Mouse (Mus musculus) ZHBTc4 (cell line): ENCODE results near the gene Nrde2.

ENCODE experiments used
- DNase-seq: peaks from one replicate; pipeline ENCODE4 v3.0.0-alpha.2; 2011; ENCODE audit warnings: low read depth, low spot score

Gene Nrde2

DNA sequence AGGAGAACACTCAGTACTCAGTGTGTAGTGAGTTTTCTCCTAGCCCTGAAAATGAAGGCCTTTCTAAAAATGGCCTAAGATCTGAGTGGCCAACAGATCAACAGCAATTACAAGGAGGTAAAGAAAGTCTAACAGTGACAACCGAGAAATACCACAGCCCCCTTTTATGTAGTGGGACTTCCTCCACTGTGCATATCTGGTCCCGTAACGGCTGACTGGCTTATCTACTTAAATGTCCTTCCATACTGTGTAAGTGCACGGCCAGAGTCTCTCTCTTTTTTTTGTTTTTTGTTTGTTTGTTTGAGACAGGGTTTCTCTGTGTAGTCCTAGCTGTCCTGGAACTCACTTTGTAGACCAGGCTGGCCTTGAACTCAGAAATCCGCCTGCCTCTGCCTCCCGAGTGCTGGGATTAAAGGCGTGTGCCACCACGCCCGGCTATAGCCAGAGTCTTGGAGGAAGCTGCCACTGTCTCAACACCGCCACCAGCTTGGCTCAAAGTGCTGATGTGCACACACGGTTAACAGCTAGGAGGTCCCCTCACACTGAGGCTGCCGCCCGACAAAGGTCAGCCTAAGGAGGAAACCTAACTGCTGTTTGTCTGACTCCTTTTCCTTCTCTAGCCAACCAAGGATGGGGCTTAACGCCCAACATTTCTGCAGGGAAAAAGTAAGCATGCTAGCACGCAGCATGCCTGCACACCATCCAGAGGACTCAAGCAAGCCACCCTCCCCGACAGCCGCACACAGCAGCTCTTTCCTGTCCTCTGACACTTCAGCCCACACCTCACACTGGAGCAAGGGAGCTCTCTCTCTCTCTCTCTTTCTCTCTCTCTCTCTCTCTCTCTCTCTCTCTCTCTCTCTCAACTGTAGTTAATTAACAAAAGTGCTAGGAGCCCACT is 32.2 kb downstream of the Nrde2 start:
- no peak for DNase-seq

DNA sequence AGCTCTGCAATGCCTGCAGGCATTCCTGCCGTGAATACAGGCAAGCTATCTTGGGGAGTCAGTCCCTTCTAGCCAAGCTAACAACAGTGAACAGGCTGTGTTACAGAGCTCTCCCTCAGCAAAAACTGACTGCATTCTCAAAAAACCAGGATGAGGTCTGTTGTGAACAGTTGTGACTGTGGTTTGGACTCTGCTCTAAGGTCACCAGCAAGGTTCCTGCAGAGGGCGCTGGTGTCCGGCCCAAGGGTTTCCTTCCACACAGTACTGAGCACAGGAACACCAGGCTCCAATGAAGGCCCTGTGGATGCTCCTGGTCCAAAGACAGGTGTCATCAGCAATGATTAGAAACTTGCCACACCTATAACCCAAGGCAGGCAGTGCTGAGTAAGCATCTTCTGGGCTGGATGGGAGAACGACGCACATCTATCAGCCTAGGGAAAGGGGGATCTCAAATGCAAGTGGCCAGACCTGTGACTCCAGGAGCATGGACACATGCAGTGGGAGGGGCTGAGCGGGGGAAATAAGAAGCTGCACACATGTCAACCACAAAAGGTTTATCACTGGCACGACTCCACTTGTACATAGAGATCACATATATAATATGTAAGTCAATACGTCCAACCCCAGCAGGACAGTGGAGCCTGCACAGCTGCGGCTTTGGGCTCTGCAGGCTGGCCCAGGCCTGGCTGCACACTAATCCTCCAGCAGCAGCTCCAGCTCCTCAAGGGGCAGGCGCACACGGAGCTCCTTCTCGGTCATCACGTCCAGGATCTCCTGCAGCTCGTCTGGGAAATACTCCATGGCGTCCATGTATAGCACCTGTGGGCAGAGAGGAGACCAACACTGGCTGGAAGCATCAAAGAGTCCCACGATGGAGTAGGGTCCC is 34.3 kb downstream of the Nrde2 start:
- DNase-seq: peak; percentile 65

DNA sequence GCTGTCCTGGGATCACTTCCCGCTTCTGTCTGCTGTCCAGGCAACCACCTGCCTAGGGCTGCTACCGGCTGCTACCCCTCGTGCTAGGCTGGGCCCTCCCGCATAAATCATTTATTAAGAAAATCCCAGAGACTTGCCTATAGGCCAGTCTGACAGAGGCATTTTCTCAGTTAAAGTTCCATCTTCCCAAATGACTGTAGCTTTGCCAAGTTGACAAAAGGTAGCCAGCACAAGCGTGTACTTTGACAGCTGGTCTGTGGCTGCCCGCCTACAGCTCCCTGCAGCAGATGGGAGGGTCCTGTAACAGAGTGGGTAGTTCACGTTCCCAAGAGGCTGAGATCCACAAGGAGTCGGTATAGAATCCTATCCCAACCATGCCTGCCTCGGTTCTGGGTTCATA is 36.0 kb downstream of the Nrde2 start:
- DNase-seq: no peak

DNA sequence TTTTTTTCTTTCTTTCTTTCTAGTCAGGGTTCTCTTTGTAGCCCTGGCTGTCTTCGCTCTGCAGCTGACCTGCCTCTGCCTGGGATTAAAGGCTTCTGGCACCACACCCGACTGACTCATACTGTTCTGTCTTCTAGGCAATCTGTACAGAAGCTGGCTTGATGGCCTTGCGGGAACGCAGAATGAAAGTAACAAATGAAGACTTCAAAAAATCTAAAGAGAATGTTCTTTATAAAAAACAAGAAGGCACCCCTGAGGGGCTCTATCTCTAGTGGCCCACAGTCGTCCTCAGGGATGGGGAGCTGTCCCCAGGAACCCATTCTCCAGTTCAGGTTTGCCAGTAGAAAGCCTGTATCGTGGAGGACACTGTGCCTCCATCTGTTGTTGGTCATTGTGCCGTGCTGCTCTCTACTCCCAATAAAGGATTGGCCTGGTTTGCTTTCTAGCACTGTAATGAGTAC is 36.5 kb downstream of the Nrde2 start:
- DNase-seq: no peak

DNA sequence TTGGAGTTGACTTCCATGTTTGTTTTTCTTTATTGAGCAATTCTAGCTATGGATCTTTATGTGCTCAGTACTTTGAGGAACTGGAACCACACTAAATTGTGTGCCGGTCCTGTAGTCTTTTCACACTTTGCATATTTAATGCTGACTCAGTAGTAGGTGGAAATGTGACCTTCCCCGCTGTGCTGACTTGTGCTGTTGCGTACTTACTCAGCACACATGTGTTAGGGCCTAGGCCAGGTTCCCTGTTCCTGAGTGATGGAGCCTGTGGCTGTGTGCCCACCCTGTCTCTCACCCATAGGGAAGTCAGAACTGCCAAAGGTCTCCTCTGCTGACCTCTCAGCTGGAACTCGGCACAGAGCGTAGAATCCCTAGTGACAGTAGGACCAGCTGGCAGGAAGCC is 43.5 kb downstream of the Nrde2 start:
- DNase-seq: no peak

DNA sequence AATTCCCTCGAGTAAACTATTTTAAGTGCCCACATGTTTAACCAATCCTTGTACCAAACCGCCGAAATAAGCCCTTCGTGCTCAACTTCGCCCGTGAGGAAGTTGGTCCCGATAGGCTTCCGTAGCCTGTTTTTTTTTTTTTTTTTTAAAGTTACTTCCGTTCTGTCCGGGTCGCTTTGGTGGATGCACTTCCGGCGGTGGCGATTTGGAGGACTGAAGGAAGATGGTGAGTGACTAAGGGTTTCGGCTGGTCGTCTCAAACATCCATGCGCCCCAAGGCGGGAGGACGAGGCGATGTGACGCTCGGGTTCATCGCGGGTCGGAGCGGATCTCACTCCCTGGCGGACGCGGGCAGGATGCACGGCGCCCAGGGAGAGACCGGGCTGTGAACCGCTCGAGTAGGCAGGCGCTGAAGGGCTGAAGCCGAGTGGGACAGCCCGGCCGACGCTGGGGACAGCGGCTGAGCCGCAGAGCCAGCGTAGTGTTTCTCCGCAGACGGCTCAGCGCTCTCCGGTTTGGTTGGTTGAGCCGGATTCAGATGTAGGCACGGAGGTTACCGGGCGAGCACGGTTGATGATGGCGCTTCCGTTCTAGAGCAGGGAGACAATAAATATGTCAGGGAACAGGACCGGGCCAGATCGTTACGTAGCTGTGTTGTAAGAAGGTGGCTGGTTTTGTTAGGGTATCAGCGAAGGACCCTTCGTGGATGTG is 49.3 kb downstream of the Nrde2 start, which contains the start of gene Psmc1:
Psmc1 (plus strand) TSS at position 169 of the 711 bp plus-strand sequence.
- peak; percentile 95 for DNase-seq

DNA sequence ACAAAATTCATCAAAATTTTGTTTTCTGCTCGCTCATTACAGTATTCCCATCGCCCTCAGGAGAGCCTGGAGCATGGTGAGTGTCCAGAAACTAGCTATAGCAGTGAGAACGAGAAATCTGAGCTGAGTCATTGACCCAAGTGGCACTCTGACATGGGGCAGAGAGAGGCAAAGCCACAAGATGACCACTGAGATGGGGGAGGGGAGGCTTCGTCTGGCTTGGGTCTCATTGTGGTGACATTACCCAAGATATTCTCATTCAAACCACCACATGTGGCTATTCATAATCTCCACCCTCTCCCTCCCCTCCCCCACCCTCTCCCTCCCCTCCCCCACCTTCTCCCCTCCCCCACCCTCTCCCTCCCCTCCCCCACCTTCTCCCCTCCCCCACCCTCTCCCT is 52.0 kb downstream of the Nrde2 start:
- DNase-seq: no peak

DNA sequence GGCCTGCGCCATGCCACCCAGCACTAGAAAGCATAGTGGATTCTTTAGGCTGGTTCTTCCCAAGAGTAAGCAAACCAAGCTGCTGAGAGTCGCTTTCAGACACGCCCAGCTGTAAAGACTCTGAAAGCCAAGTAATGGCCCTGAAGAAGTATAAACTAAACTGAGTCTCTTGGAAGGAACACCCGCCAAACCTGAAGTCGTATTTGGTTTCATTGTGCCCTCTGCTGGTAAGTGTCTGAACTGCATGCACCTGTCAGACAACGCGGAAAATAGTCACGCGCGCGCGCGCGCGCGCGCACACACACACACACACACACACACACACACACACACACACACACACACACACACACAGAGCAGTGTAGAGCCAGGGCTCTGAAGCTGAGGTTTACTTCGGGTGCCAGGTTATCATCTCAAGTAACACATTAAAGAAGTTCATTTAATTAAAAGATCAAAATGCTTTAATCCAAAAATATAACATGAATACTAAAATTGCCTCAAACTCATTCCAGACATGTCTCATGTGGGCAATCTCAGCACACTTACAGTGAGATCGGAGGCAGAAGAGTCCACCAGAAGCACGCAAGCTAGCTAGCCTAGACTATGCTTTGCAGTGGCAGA is 53.1 kb downstream of the Nrde2 start:
- peak; percentile 84 for DNase-seq

DNA sequence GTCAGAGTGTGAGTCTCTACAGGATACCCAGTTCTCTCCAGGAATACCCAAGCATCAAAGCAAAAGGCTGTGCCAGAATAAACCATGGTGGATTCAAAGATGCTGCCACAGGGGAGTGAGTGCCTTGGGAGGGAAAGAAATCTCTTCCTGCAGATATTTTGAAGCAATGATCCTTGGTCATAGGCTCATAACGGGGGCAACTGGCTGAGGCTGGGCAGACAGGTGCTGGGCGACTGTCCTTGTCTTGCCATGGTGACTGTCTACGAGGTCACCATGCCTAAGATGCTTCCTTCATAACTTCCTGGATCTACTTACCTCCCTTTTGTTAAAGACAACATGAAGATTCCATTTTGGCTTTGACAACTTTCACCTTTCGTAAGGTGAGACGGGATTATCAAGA is 54.9 kb downstream of the Nrde2 start:
- no peak for DNase-seq

DNA sequence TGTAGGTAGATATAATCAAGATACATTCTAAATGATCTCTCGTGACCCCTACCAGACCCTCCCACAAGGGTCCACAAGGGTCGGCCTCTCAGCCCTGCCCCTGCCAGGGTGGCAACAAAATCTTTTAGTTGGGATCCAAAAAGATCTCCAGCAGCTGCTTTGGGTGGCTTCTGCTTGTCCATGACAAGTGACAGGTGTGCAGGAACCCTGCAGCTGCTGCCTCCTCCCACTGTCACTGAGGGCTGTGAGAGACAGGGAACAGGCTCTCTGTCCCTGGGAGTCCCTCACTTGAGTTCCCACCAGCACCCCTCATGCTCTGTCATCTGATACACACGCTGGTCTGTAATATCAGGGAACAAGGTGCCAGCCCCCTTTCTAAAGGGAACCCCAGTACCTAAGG is 57.8 kb downstream of the Nrde2 start:
- no peak for DNase-seq

DNA sequence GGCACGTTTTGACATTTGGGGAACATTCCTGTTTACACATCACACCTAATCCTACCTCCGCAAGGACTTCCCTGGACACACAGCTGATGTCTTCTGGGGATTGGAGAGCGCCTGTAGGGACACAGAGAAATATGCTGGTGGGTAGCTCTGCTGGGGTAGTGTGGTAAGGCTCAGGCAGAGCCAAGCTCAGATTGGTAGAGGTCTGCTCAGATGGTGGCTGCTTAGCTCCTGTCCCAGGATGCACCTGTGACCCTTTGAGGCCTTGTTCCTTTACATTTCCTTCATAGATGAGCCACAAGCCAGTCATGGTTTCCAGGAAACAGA is 58.8 kb downstream of the Nrde2 start:
- no peak for DNase-seq

DNA sequence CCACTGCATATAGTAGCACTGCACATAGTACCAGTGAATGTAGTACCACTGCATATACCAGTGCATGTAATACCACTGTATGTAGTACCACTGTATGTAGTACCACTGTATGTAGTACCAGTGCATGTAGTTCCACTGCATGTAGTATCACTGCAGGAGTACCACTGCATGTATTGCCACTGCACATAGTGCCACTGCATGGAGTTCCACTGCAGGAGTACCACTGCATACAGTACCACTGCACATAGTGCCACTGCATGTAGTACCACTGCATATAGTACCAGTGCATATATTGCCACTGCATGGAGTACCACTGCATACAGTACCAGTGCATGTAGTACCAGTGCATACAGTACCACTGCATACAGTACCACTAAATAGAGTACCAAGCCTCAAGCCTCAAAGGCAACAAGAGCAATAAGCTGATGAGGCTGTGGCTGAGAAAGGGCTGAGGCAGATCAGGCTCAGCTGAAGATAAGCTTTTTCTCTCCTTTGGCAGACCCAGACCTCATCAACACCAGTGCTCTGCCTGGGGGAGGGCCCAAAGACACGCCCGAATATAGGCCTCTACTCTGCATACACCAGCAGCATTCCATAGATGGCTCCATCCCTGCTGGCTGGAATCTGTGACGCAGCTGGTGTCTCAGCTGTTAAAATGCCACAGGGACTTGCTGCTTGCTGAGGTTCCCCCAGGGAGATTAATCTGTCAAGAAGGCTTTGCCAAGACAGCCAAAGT is 59.3 kb downstream of the Nrde2 start:
- no peak for DNase-seq

DNA sequence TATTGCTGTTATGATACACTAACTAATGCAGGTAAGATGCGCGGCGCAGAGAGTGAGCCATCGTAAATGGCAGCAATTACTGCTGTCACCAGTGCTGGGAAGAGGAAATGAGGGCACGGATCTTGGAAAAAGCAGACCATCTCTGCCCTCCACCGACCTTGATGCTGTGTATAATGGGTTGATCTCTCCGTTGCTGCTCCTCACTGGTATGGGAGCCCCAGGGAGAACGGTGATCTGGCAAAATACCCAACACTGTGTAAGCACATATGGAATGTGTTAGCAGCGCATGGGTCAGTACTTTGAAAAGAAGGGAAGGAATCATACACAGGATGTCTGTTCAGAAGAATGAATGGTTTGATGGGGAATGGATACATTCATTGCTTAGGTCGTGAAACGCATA is 66.4 kb downstream of the Nrde2 start:
- no peak for DNase-seq

DNA sequence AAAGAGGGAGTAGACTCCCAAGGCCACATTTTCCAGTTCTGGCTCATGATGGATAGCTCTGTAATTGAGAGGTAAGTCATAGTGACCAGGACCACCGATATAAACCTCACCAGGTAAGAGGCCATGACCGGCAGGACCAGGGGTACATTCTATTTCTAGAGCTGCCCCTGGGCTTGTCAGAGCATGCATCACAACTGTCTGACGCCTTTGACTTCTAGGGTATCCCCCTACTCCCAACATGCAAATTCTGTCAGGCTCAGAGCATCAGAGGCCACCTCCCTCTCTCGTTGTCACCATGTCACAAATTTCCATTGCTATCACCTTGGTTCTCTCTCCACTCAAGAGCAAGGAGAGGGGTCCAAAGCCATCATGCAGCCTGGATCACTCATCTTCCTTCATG is 68.7 kb downstream of the Nrde2 start:
- DNase-seq: no peak

DNA sequence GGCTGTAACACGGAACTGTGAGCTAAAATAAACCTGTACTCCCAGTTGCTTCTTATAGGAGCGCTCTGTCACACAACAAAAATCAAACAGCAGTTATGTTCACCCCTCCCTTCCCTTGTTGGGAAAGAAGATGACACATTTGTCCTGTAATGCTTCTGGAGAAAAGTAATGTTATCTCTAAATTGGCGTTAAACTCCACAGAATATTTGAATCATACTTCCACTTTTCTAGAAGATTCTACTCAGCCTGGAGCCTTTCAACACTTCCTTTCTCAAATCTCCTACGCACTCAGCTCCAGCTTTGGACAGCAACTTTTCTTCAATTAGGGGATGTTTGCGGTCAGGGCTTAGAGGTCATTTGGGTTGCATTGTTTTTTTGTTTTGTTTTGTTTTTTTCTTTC is 70.2 kb downstream of the Nrde2 start:
- no peak for DNase-seq

DNA sequence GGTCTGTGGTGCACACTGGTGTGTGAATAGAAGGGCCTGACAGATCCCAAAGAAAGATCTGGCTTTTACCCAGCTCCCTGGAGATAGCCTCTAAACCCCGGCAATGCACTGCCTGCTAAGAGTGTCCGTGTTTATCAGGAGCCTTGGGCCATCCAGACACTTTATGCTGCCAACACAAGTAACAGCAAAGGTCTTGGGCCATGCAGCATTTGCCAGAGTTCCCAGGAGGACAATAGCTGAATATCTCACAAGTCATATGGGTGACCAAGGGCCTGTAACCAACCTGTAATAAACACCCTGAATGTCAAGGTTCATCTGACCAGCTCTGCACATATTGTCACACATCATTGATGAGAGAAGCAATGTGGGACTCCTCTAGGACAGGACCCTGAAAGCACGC is 71.4 kb downstream of the Nrde2 start:
- no peak for DNase-seq

DNA sequence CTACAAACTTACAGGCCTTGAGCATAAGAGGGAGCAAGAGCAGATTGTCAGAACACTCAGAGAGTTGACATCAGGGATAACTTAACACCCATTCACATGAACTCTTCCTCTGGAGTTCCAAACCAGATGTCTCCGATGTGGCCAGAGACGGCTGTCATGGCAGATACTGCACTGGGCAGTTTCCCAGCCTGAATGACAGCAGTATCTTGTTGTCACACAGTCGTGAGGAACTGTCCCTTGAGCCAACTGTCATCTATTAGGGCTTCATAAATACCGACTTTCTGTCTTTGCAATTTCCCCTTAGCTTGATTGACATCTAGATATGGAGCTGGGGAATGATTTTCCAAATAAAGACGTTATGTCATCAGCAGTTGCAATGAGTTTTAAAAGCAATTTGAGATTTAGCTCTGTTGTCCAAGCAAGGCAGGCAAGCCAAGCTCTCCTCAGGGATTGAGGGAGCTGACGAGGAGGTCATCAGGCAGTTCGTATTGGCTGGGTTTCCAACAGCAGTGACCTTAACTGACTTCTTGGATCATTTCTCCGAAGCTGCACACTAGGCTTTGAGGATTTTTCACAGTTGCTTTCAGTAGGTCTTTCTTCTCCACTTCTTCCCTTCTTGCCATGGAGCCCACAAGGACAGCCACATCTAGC is 79.7 kb downstream of the Nrde2 start:
- no peak for DNase-seq

DNA sequence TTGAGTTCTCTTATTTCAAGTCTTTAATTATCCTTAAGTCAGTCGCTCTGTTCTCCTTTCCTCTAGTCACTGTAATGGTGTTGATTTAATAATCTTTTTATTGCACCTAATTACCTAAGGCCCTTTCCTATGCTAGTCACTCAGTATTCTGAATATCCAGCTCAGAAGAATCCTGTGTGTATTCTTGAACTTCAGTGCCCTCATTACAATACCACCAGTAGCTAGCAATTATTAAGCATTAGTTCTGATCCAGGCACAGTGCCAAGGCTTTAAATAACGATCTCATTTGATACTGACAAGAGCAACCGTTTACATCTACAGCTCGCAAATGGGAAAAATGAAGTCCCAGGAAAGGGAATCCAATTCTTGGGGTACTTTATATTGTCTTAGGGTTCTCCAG is 83.7 kb downstream of the Nrde2 start:
- DNase-seq: no peak
